Mouse (Mus musculus) embryonic facial prominence, embryonic 12.5 days (tissue): ENCODE data around the gene Dnaaf3. TPM values are rescaled to one million over a fixed set of nuclear protein-coding genes. Genes with fewer than 3 reads are reported as not detected.
"Not testable (repeated sequence)": the region's sequence is repeated elsewhere in the genome, so short reads cannot be mapped to it uniquely, and the experiment has no call there.

ENCODE experiments used
- ATAC-seq: fragments of 200-750 bp; cut with Nextera tagmentation; 2 replicates; pipeline ENCODE4 v1.8.0; 2017; ENCODE audit not compliant: insufficient number of reproducible peaks, insufficient read depth, low FRiP score, low TSS enrichment
- H3K27ac ChIP-seq: fragments of 300-500 bp; sonication (generic); 2 replicates; pipeline ENCODE4 v1.5.1; 2016; ENCODE audit warnings: mild to moderate bottlenecking
- H3K27me3 ChIP-seq: fragments of 300-500 bp; sonication (generic); 2 replicates; pipeline ENCODE4 v1.6.1; 2016; ENCODE audit warnings: mild to moderate bottlenecking, moderate library complexity
- H3K36me3 ChIP-seq: fragments of 300-500 bp; sonication (generic); 2 replicates; pipeline ENCODE4 v1.6.1; 2016; ENCODE audit warnings: mild to moderate bottlenecking
- H3K4me1 ChIP-seq: fragments of 300-500 bp; sonication (generic); 2 replicates; pipeline ENCODE4 v1.6.1; 2016
- H3K4me2 ChIP-seq: fragments of 300-500 bp; sonication (generic); replicated peaks from 2 replicates; pipeline ENCODE4 v1.6.1; 2016; ENCODE audit warnings: mild to moderate bottlenecking, moderate library complexity
- H3K4me3 ChIP-seq: fragments of 300-500 bp; sonication (generic); 2 replicates; pipeline ENCODE4 v1.5.1; 2016; ENCODE audit warnings: mild to moderate bottlenecking
- H3K9ac ChIP-seq: fragments of 300-500 bp; sonication (generic); 2 replicates; pipeline ENCODE4 v1.6.1; 2016; ENCODE audit warnings: mild to moderate bottlenecking, moderate library complexity
- H3K9me3 ChIP-seq: fragments of 300-500 bp; sonication (generic); 2 replicates; pipeline ENCODE4 v1.6.1; 2016; ENCODE audit warnings: mild to moderate bottlenecking, moderate library complexity
- WGBS: fragments of 180-500 bp; shearing (Covaris S2); methylation state at CpG from one replicate; pipeline ENCODE4 v1.1.7; 2016; 5-methylcytosine and 5-hydroxymethylcytosine counted together
- polyA plus RNA-seq: library from polyadenylated mRNA; unstranded; fragments of >200 nt; fragmentation: Nextera tagmentation; extraction: Ambion mirVana; gene quantifications from 2 replicates; pipeline ENCODE4 v1.2.1, GENCODE M21; 2016

The Dnaaf3 gene
- polyA plus RNA-seq, result 2.2 and 2.9 TPM in 2 replicates

GRCm38 (mm10) chr7:4532005-4532729, at the start of gene Dnaaf3:
Dnaaf3 (minus strand) TSS chr7:4532453.
- Histone ChIP-seq H3K4me3 (peak within 1 kb of the TSS; percentile 32), H3K27ac (no peak within 1 kb of the TSS), H3K27me3 (peaks cover 7% of the 10 kb centered on the region; the same call in 1 of the 2 replicates), H3K9me3 (no peaks in the 10 kb centered on the region), H3K36me3 (no peaks in the 10 kb centered on the region), H3K4me2 (peak within 1 kb of the TSS; percentile 53), H3K4me1 (peaks cover 9% of the 10 kb centered on the region; the same call in 1 of the 2 replicates), H3K9ac (0 out of 2 replicates have a peak within 1 kb of the TSS, but pooled peaks have one; percentile 6)
- WGBS, result 3% methylated on average over 28 of the region's 28 CpGs
- peak; percentile 90 for ATAC-seq

DNA sequence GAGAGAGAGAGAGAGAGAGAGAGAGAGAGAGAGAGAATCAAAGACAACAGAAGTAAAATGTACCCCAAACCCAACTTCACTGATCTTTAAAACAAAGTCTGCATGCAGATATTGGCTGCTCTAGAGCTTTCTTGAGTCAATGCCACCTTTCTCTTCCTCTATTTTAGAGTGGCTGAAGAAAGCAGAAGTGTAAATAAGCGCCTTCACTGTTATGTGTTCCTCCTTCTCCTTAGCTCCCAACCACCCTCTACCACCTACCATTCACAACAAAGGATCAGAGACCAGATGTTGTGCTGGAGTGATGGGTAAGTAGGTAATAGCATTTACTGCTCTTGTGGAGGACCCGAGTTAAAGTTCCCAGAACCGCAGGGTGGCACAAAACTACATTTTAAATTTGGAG, 49.2 kb upstream of the Dnaaf3 start:
- not testable (repeated sequence) for H3K9ac ChIP-seq, H3K4me1 ChIP-seq, H3K27me3 ChIP-seq, H3K27ac ChIP-seq, H3K9me3 ChIP-seq, H3K4me3 ChIP-seq, H3K4me2 ChIP-seq, ATAC-seq, H3K36me3 ChIP-seq
- 82% methylated on average over 3 of the region's 3 CpGs for WGBS

GRCm38 (mm10) chr7:4572361-4572760, 40.1 kb upstream of the Dnaaf3 start:
- not testable (repeated sequence) for H3K4me2 ChIP-seq, H3K4me3 ChIP-seq, H3K9ac ChIP-seq, ATAC-seq, H3K36me3 ChIP-seq, H3K9me3 ChIP-seq, H3K27ac ChIP-seq, H3K4me1 ChIP-seq, H3K27me3 ChIP-seq
- 54% methylated on average over 2 of the region's 2 CpGs for WGBS

DNA sequence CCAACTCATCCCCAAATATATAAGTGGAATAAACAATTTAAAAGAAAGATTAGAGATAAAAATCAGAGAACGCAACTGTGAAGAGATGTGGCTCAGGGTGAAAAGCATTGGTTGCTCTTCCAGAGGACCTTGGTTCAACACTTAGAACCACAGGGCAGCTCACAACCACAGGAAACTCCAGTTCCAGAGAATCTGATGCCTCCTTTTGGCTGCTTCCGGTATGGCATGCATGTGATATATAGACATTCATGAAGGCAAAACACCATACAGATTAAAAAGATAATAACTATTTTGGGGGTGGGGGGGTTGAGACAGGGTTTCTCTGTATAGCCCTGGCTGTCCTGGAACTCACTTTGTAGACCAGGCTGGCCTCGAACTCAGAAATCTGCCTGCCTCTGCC, 30.4 kb upstream of the Dnaaf3 start:
- Histone ChIP-seq H3K9me3 (no peaks in the 10 kb centered on the region), H3K4me1 (no peaks in the 10 kb centered on the region), H3K9ac (no peak overlapping the region), H3K4me3 (no peak overlapping the region), H3K27ac (no peak overlapping the region), H3K27me3 (no peaks in the 10 kb centered on the region), H3K36me3 (no peaks in the 10 kb centered on the region), H3K4me2 (no peak overlapping the region)
- no peak for ATAC-seq
- 90% methylated on average over 3 of the region's 3 CpGs for WGBS

DNA sequence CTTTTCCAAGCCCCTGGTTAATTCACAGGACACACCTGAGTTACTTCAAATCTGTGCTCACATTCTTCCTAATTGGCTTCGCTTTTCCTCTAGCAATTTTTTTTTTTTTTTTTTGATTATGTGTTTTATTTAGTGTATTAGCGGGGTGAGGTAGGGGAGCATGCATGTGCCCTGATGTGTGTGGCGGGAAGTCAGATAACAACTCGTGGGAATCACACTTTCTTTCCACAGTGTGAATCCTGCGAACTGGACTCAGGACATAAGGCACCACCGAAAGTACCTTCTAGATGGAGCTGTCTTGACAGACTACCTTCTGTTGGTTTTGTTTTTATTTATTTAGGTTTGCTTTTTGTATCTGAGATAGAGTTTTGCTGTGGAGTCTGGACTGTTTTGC, 24.9 kb upstream of the Dnaaf3 start:
- ATAC-seq, result peak; percentile 10; the same call in 1 of the 2 replicates
- Histone ChIP-seq H3K4me3 (no peak overlapping the region), H3K27me3 (no peaks in the 10 kb centered on the region), H3K9me3 (peaks cover 3% of the 10 kb centered on the region; the same call in 1 of the 2 replicates), H3K9ac (no peak overlapping the region), H3K27ac (no peak overlapping the region), H3K36me3 (no peaks in the 10 kb centered on the region), H3K4me1 (no peaks in the 10 kb centered on the region), H3K4me2 (no peak overlapping the region)
- 68% methylated on average over 6 of the region's 6 CpGs for WGBS

- Histone ChIP-seq H3K9ac (no peak overlapping the region), H3K27me3 (no peaks in the 10 kb centered on the region), H3K4me1 (no peaks in the 10 kb centered on the region), H3K4me2 (no peak overlapping the region), H3K27ac (no peak overlapping the region), H3K36me3 (no peaks in the 10 kb centered on the region), H3K9me3 (peaks cover 3% of the 10 kb centered on the region; the same call in 1 of the 2 replicates), H3K4me3 (no peak overlapping the region)
- peak; percentile 78 for ATAC-seq
- WGBS, result 27% methylated on average over 15 of the region's 15 CpGs
Observed at GRCm38 (mm10) chr7:4556256-4557166, 24.3 kb upstream of the Dnaaf3 start.

- H3K4me1 ChIP-seq, result 0 out of 2 replicates have a peak, but pooled peaks cover 5% of the 10 kb centered on the region
- 0 out of 2 replicates have a peak within 1 kb of the TSS, but pooled peaks have one; percentile 15 for H3K9ac ChIP-seq
- H3K4me2 ChIP-seq, result peak within 1 kb of the TSS; percentile 67
- ATAC-seq, result no peak
- 9% methylated on average over 33 of the region's 33 CpGs for WGBS
- no peak within 1 kb of the TSS for H3K27ac ChIP-seq
- no peaks in the 10 kb centered on the region for H3K36me3 ChIP-seq
- peaks cover 18% of the 10 kb centered on the region for H3K27me3 ChIP-seq
- peaks cover under 1% of the 10 kb centered on the region; the same call in 1 of the 2 replicates for H3K9me3 ChIP-seq
- peak within 1 kb of the TSS; percentile 35 for H3K4me3 ChIP-seq
Observed at GRCm38 (mm10) chr7:4547221-4547641, 15.0 kb upstream of the Dnaaf3 start, which contains the start of gene Syt5. Syt5 (minus strand) TSS chr7:4547541.

GRCm38 (mm10) chr7:4546591-4547131, 14.4 kb upstream of the Dnaaf3 start:
- H3K9ac ChIP-seq, result no peak overlapping the region
- H3K4me1 ChIP-seq, result 0 out of 2 replicates have a peak, but pooled peaks cover 5% of the 10 kb centered on the region
- peak overlapping the region; percentile 67 for H3K4me2 ChIP-seq
- no peak overlapping the region for H3K27ac ChIP-seq
- ATAC-seq, result peak; percentile 71
- H3K36me3 ChIP-seq, result no peaks in the 10 kb centered on the region
- 2% methylated on average over 26 of the region's 26 CpGs for WGBS
- H3K4me3 ChIP-seq, result peak overlapping the region; percentile 35
- peaks cover 21% of the 10 kb centered on the region for H3K27me3 ChIP-seq
- no peaks in the 10 kb centered on the region for H3K9me3 ChIP-seq

GRCm38 (mm10) chr7:4546050-4546449, 13.8 kb upstream of the Dnaaf3 start:
- H3K4me2 ChIP-seq, result peak overlapping the region; percentile 67
- H3K27me3 ChIP-seq, result peaks cover 21% of the 10 kb centered on the region
- H3K4me1 ChIP-seq, result 0 out of 2 replicates have a peak, but pooled peaks cover 5% of the 10 kb centered on the region
- no peak overlapping the region; the same call in 1 of the 2 replicates for H3K4me3 ChIP-seq
- no peaks in the 10 kb centered on the region for H3K9me3 ChIP-seq
- 78% methylated on average over 15 of the region's 15 CpGs for WGBS
- no peak overlapping the region for H3K9ac ChIP-seq
- H3K27ac ChIP-seq, result no peak overlapping the region
- no peaks in the 10 kb centered on the region for H3K36me3 ChIP-seq
- ATAC-seq, result 0 out of 2 replicates have a peak, but pooled peaks have one; percentile 18

GRCm38 (mm10) chr7:4542013-4542412, 9.8 kb upstream of the Dnaaf3 start:
- Histone ChIP-seq H3K9me3 (no peaks in the 10 kb centered on the region), H3K4me1 (0 out of 2 replicates have a peak, but pooled peaks cover 5% of the 10 kb centered on the region), H3K27me3 (peaks cover 6% of the 10 kb centered on the region), H3K9ac (no peak overlapping the region), H3K4me2 (no peak overlapping the region), H3K27ac (no peak overlapping the region), H3K36me3 (no peaks in the 10 kb centered on the region), H3K4me3 (no peak overlapping the region)
- ATAC-seq, result no peak
- 30% methylated on average over 17 of the region's 17 CpGs for WGBS

GRCm38 (mm10) chr7:4541344-4541743, 9.1 kb upstream of the Dnaaf3 start:
- H3K36me3 ChIP-seq, result no peaks in the 10 kb centered on the region
- H3K27ac ChIP-seq, result no peak overlapping the region
- 72% methylated on average over 5 of the region's 5 CpGs for WGBS
- no peaks in the 10 kb centered on the region for H3K9me3 ChIP-seq
- ATAC-seq, result no peak
- no peak overlapping the region for H3K4me2 ChIP-seq
- no peak overlapping the region for H3K9ac ChIP-seq
- H3K4me1 ChIP-seq, result 0 out of 2 replicates have a peak, but pooled peaks cover 2% of the 10 kb centered on the region
- no peak overlapping the region for H3K4me3 ChIP-seq
- peaks cover 6% of the 10 kb centered on the region; the same call in 1 of the 2 replicates for H3K27me3 ChIP-seq
